Mouse (Mus musculus) small intestine, adult 2 months (tissue): ENCODE measurements at regions not wholly inside any gene's neighbourhood (a gene's known extent, or its start where the extent isn't known, plus 50 kb on each side); places are given as distances from the start of the nearest gene placed in this dataset.

Source experiments
- CTCF ChIP-seq: fragments of 200-500 bp; IDR thresholded peaks from 2 replicates; pipeline ENCODE4 v1.5.1; 2012; ENCODE audit warnings: low read depth, mild to moderate bottlenecking, control low read depth, inconsistent platforms, low read length, moderate library complexity, mixed read lengths; ENCODE audit not compliant: insufficient replicate concordance, insufficient read length; ENCODE audit errors: extremely low read depth
- POLR2A ChIP-seq: fragments of 200-500 bp; IDR thresholded peaks from 2 replicates; pipeline ENCODE4 v1.6.1; 2012; ENCODE audit warnings: low read depth, mild to moderate bottlenecking, control low read depth, inconsistent platforms, low read length, moderate library complexity

GRCm38 (mm10) chr6:91615022-91615421 lies 68.8 kb upstream of the Slc6a6 start:
- no peak for TF ChIP-seq POLR2A
- no peak for TF ChIP-seq CTCF
